Mouse (Mus musculus) skeletal muscle tissue, adult 2 months (tissue): ENCODE measurements at regions not wholly inside any gene's neighbourhood (a gene's known extent, or its start where the extent isn't known, plus 50 kb on each side); places are given as distances from the start of the nearest gene placed in this dataset.

Source experiments
- DNase-seq: peaks from one replicate; pipeline ENCODE4 v3.0.0-alpha.2; 2012; ENCODE audit warnings: low read depth, low spot score

- no peak for DNase-seq
Observed at GRCm38 (mm10) chr7:136427164-136427563, 467.2 kb upstream of the Mgmt start.

GRCm38 (mm10) chr7:136430085-136431011 lies 464.1 kb upstream of the Mgmt start:
- DNase-seq, result no peak

GRCm38 (mm10) chr7:136433699-136434098 lies 460.7 kb upstream of the Mgmt start:
- no peak for DNase-seq

GRCm38 (mm10) chr7:136434510-136434909 lies 459.9 kb upstream of the Mgmt start:
- DNase-seq, result no peak

GRCm38 (mm10) chr7:136443436-136443835 lies 451.0 kb upstream of the Mgmt start:
- no peak for DNase-seq

GRCm38 (mm10) chr7:136445091-136445490 lies 449.3 kb upstream of the Mgmt start:
- DNase-seq, result no peak

- no peak for DNase-seq
Observed at GRCm38 (mm10) chr7:136449286-136449685, 445.1 kb upstream of the Mgmt start.

- DNase-seq, result no peak
Observed at GRCm38 (mm10) chr7:136451672-136452361, 442.6 kb upstream of the Mgmt start.

GRCm38 (mm10) chr7:136452561-136452960 lies 441.9 kb upstream of the Mgmt start:
- no peak for DNase-seq

- no peak for DNase-seq
Observed at GRCm38 (mm10) chr7:136457171-136457570, 437.2 kb upstream of the Mgmt start.

- DNase-seq, result peak; percentile 64
Observed at GRCm38 (mm10) chr7:136457867-136458448, 436.5 kb upstream of the Mgmt start.

- DNase-seq, result no peak
Observed at GRCm38 (mm10) chr7:136477135-136477534, 417.3 kb upstream of the Mgmt start.

- DNase-seq, result no peak
Observed at GRCm38 (mm10) chr7:136480641-136481202, 413.7 kb upstream of the Mgmt start.

- DNase-seq, result no peak
Observed at GRCm38 (mm10) chr7:136483237-136483636, 411.2 kb upstream of the Mgmt start.

- DNase-seq, result no peak
Observed at GRCm38 (mm10) chr7:136487556-136487955, 406.9 kb upstream of the Mgmt start.

GRCm38 (mm10) chr7:136494862-136495261 lies 399.6 kb upstream of the Mgmt start:
- DNase-seq, result no peak

- DNase-seq, result no peak
Observed at GRCm38 (mm10) chr7:136496335-136497242, 397.8 kb upstream of the Mgmt start.

GRCm38 (mm10) chr7:136500059-136500458 lies 394.4 kb upstream of the Mgmt start:
- no peak for DNase-seq

GRCm38 (mm10) chr7:136501094-136501493 lies 393.3 kb upstream of the Mgmt start:
- DNase-seq, result no peak

GRCm38 (mm10) chr7:136501855-136502847 lies 392.3 kb upstream of the Mgmt start:
- no peak for DNase-seq
